In genomic region chr11:97632440-97632839, GRCm38 (mm10) we compare ENCODE assay signal across 5 mouse cellular contexts. TPM values are rescaled to one million over a fixed set of nuclear protein-coding genes. Genes with fewer than 3 reads are reported as not detected.
DNase-seq lines count a peak whose midpoint lies in the region; TF ChIP-seq lines count a peak whose summit lies in the region.
"Not testable (repeated sequence)": the region's sequence is repeated elsewhere in the genome, so short reads cannot be mapped to it uniquely, and the experiment has no call there.
"Had no signal": no experiment of that assay in that cellular context is flagged by ENCODE, and none has a peak within 500 bp of the region (broad histone marks: within the 10 kb centered on the region; RNA-seq: fewer than 3 reads in every experiment).

No protein-coding gene starts in this region.

- in situ Hi-C loops in CH12.LX (cut with MboI; ENCODE audit: low pct_ligation_motif_present, low pct_unique_long_range_greater_than_20kb, low sequenced_read_pairs), result loop anchor here (5.0 kb wide), 2 partner anchors 35 to 65 kb away; no protein-coding TSS in a partner anchor

- not testable (repeated sequence) for TF ChIP-seq RAD21 in CH12.LX (IDR thresholded peaks at IDR 0.05; ENCODE audit: low read depth, low read length); MEL (IDR thresholded peaks at IDR 0.05; ENCODE audit: low read depth, low read length)

- not testable (repeated sequence) for H3K4me2 ChIP-seq in CH12.LX (ENCODE audit: insufficient read depth, low read depth, poor library complexity, severe bottlenecking)

- TF ChIP-seq EP300 in CH12.LX (IDR thresholded peaks at IDR 0.05; ENCODE audit: low read length); MEL (IDR thresholded peaks at IDR 0.05; ENCODE audit: low read depth in 1 of 2, low read length in 2 of 2): not testable (repeated sequence)

- not testable (repeated sequence) for H3K9ac ChIP-seq in CH12.LX (ENCODE audit: insufficient read depth, low read depth); MEL (ENCODE audit: control insufficient read depth, low read depth, low read length, poor library complexity, severe bottlenecking)

- H3K27me3 ChIP-seq in CH12.LX (replicated peaks), result peaks cover 20% of the 10 kb centered on the region
- H3K27me3 ChIP-seq in MEL (ENCODE audit: control insufficient read depth in 1 of 2, insufficient read depth in 2 of 2, low read length in 2 of 2), result not testable (repeated sequence)

- not testable (repeated sequence) for DNase-seq in CH12.LX (ENCODE audit: extremely low read depth); MEL (ENCODE audit: low read depth, low spot score); left cerebral cortex, adult 2 months (ENCODE audit: extremely low spot score in 1 of 2, low spot score in 2 of 2)

- H3K36me3 ChIP-seq in CH12.LX (replicated peaks in 1 of 2; ENCODE audit: control insufficient read depth in 1 of 2, insufficient read depth in 1 of 2, low read length in 1 of 2); MEL (ENCODE audit: control insufficient read depth in 1 of 2, insufficient read depth in 2 of 2, low read length in 2 of 2): not testable (repeated sequence)

- TF ChIP-seq POLR2A in CH12.LX (IDR thresholded peaks at IDR 0.05; ENCODE audit: low read depth, low read length); MEL (IDR thresholded peaks at IDR 0.05; ENCODE audit: control insufficient read depth in 1 of 2, insufficient read depth in 1 of 2, low read depth in 1 of 2, low read length in 2 of 2, poor library complexity in 1 of 2): not testable (repeated sequence)

- not testable (repeated sequence) for H3K4me3 ChIP-seq in CH12.LX (replicated peaks in 1 of 3; ENCODE audit: low read depth in 2 of 3, low read length in 2 of 3, poor library complexity in 1 of 3); MEL (ENCODE audit: control insufficient read depth in 1 of 2, insufficient read depth in 1 of 2, low read depth in 2 of 2, low read length in 2 of 2); left cerebral cortex, adult 2 months

- H3K4me1 ChIP-seq in CH12.LX (ENCODE audit: control insufficient read depth in 1 of 2, insufficient read depth in 2 of 2), result peaks cover 7 to 26% of the 10 kb centered on the region in 2 experiments
- H3K4me1 ChIP-seq in MEL (ENCODE audit: control insufficient read depth in 1 of 2, insufficient read depth in 2 of 2, low read length in 2 of 2), result not testable (repeated sequence)

- H3K79me2 ChIP-seq in CH12.LX (replicated peaks; ENCODE audit: control insufficient read depth, extremely low read depth, insufficient read depth, poor library complexity, severe bottlenecking); MEL (ENCODE audit: control insufficient read depth, insufficient read depth, low read length, poor library complexity): not testable (repeated sequence)

- H3K27ac ChIP-seq in CH12.LX (ENCODE audit: insufficient read depth, low read depth); MEL (ENCODE audit: control insufficient read depth, low read depth, low read length): not testable (repeated sequence)
- peak overlapping the region; percentile 86; the same call in 1 of the 2 replicates for H3K27ac ChIP-seq in left cerebral cortex, adult 2 months

- not testable (repeated sequence) for TF ChIP-seq CTCF in CH12.LX (conservative IDR thresholded peaks at IDR 0.05 in 1 of 2, IDR thresholded peaks at IDR 0.05 in 1 of 2; ENCODE audit: low read depth in 2 of 2, low read length in 2 of 2); MEL (IDR thresholded peaks at IDR 0.05 in 2 of 3, conservative IDR thresholded peaks at IDR 0.05 in 1 of 3; ENCODE audit: control insufficient read depth in 1 of 3, insufficient read depth in 1 of 3, low read depth in 2 of 3, low read length in 3 of 3, poor library complexity in 1 of 3, severe bottlenecking in 1 of 3); left cerebral cortex, adult 2 months (IDR thresholded peaks at IDR 0.05)

- dilution Hi-C loops in CH12.LX (cut with MboI; ENCODE audit: extremely low pct_ligation_motif_present, extremely low pct_unique_long_range_greater_than_20kb, low sequenced_read_pairs), result not testable (repeated sequence)

- intact Hi-C loops in left cerebral cortex, adult 2 months (cut with DNase I), result loop anchor here (5.0 kb wide), 2 partner anchors 35 to 110 kb away; partner anchors contain the start of gene Pip4k2b

- H3K9me3 ChIP-seq in CH12.LX (replicated peaks; ENCODE audit: low read length), result peaks cover 22% of the 10 kb centered on the region
- not testable (repeated sequence) for H3K9me3 ChIP-seq in MEL (replicated peaks; ENCODE audit: insufficient read depth, low read length)

TF ChIP-seq in CH12.LX, 34 proteins besides CTCF, POLR2A, EP300 and RAD21:
- 0 out of 2 replicates have a peak, but pooled peaks have one; percentile 3 for TF ChIP-seq SIN3A (IDR thresholded peaks at IDR 0.05; ENCODE audit: low read length)
- TF ChIP-seq TBP (conservative IDR thresholded peaks at IDR 0.05; ENCODE audit: low read depth, low read length), result peak; percentile 70; the same call in 1 of the 2 replicates
TF ChIP-seq in CH12.LX: peak in this region for 2; not testable (repeated sequence) for 32.

TF ChIP-seq in MEL, 35 proteins besides CTCF, POLR2A, EP300 and RAD21:
- TF ChIP-seq TBP (IDR thresholded peaks at IDR 0.05; ENCODE audit: low read depth, low read length), result peak; percentile 71

RNA-seq across cellular contexts. Expression of gene Epop, which starts 2.9 kb away (rescaled TPM):
- total RNA-seq in CH12.LX (2012; rRNA removed) (4.2 and 5.0 TPM in 2 replicates), CH12.LX (2014; rRNA removed) (1.7 and 2.1 TPM in 2 replicates), MEL (2012; rRNA removed) (not detected in 2 replicates)
- polyA plus RNA-seq in CH12.LX (2012; ENCODE audit: insufficient read length, low read depth) (8.3 and 8.4 TPM in 2 replicates), MEL (2012; ENCODE audit: insufficient read depth in 1 of 2, insufficient read length in 2 of 2, low read depth in 1 of 2, low replicate concordance in 2 of 2, missing spikeins in 1 of 2) (not detected)
- 100 to 1,000 TPM in 1 of 2 experiments, 10 to 100 TPM in 1; 99.9 to 107 TPM for total RNA-seq in left cerebral cortex, adult 2 months (2021)

RNA-seq across cellular contexts. Expression of gene Mllt6, which starts 30.8 kb away (rescaled TPM):
- 50.7 and 55.6 TPM in 2 replicates for total RNA-seq in CH12.LX (2012; rRNA removed)
- 24.3 and 25.3 TPM in 2 replicates for total RNA-seq in CH12.LX (2014; rRNA removed)
- 38.3 and 43.0 TPM in 2 replicates for polyA plus RNA-seq in CH12.LX (2012; ENCODE audit: insufficient read length, low read depth)
- total RNA-seq in MEL (2012; rRNA removed), result 15.1 and 17.2 TPM in 2 replicates
- polyA plus RNA-seq in MEL (2012; ENCODE audit: insufficient read depth in 1 of 2, insufficient read length in 2 of 2, low read depth in 1 of 2, low replicate concordance in 2 of 2, missing spikeins in 1 of 2), result 10 to 100 TPM in 1 of 2 experiments, not detected in 1; 17.6 TPM
- 100 to 1,000 TPM; 143 to 147 TPM for total RNA-seq in left cerebral cortex, adult 2 months (2021)

RNA-seq across cellular contexts. Expression of gene Cisd3, which starts 53.2 kb away (rescaled TPM):
- total RNA-seq in CH12.LX (2012; rRNA removed) (141 and 157 TPM in 2 replicates), CH12.LX (2014; rRNA removed) (63.8 and 66.1 TPM in 2 replicates), MEL (2012; rRNA removed) (1.5 and 1.7 TPM in 2 replicates)
- polyA plus RNA-seq in CH12.LX (2012; ENCODE audit: insufficient read length, low read depth) (169 and 221 TPM in 2 replicates), MEL (2012; ENCODE audit: insufficient read depth in 1 of 2, insufficient read length in 2 of 2, low read depth in 1 of 2, low replicate concordance in 2 of 2, missing spikeins in 1 of 2) (1 to 10 TPM in 1 of 2 experiments, not detected in 1; 6.1 TPM)
- total RNA-seq in left cerebral cortex, adult 2 months (2021), result 10 to 100 TPM; 47.7 to 57.6 TPM

RNA-seq across cellular contexts. Expression of gene Srcin1, which starts 56.5 kb away (rescaled TPM):
- 0.08 TPM in 2 replicates for total RNA-seq in CH12.LX (2012; rRNA removed)
- total RNA-seq in CH12.LX (2014; rRNA removed), result not detected in 2 replicates
- polyA plus RNA-seq in CH12.LX (2012; ENCODE audit: insufficient read length, low read depth), result 0.09 and 0.12 TPM in 2 replicates
- total RNA-seq in MEL (2012; rRNA removed), result 0.03 and 0.04 TPM in 2 replicates
- under 1 TPM in 1 of 2 experiments, not detected in 1; 0.10 TPM for polyA plus RNA-seq in MEL (2012; ENCODE audit: insufficient read depth in 1 of 2, insufficient read length in 2 of 2, low read depth in 1 of 2, low replicate concordance in 2 of 2, missing spikeins in 1 of 2)
- total RNA-seq in left cerebral cortex, adult 2 months (2021), result 100 to 1,000 TPM; 308 to 318 TPM
- polyA plus RNA-seq: activated CD4-positive, CD25-positive, alpha-beta regulatory T cell, adult 4 months; CD4-positive, CD25-positive, alpha-beta regulatory T cell, adult 4 months had no signal

Comparison
In these comparisons a context has a peak if more than half of its experiments do, and no peak if none do; other contexts are left out.
1. RNA of gene Epop, which starts 2.9 kb away (total RNA-seq): 99.9 to 107 TPM in left cerebral cortex, adult 2 months; 1.7 to 5.0 TPM in CH12.LX and not detected in MEL; every median in the first group is over 10 times any median in the second.
2. RNA of gene Cisd3, which starts 53.2 kb away (total RNA-seq): 63.8 to 157 TPM in CH12.LX and 47.7 to 57.6 TPM in left cerebral cortex, adult 2 months; 1.5 to 1.7 TPM in MEL; every median in the first group is over 10 times any median in the second.